Mouse (Mus musculus) hindbrain, embryonic 12.5 days (tissue): ENCODE measurements at regions not wholly inside any gene's neighbourhood (a gene's known extent, or its start where the extent isn't known, plus 50 kb on each side); places are given as distances from the start of the nearest gene placed in this dataset.

Source experiments
- ATAC-seq: fragments of 200-750 bp; cut with Nextera tagmentation; 2 replicates; pipeline ENCODE4 v1.8.0; 2017; ENCODE audit warnings: moderate TSS enrichment; ENCODE audit not compliant: low FRiP score
- H3K27ac ChIP-seq: fragments of 300-500 bp; sonication (generic); 2 replicates; pipeline ENCODE4 v1.5.1; 2016; ENCODE audit warnings: mild to moderate bottlenecking
- H3K27me3 ChIP-seq: fragments of 300-500 bp; sonication (generic); 2 replicates; pipeline ENCODE4 v1.6.1; 2016; ENCODE audit warnings: mild to moderate bottlenecking
- H3K36me3 ChIP-seq: fragments of 300-500 bp; sonication (generic); 2 replicates; pipeline ENCODE4 v1.6.1; 2016; ENCODE audit warnings: mild to moderate bottlenecking
- H3K4me1 ChIP-seq: fragments of 300-500 bp; sonication (generic); 2 replicates; pipeline ENCODE4 v1.6.1; 2016
- H3K4me2 ChIP-seq: fragments of 300-500 bp; sonication (generic); replicated peaks from 2 replicates; pipeline ENCODE4 v1.6.1; 2016; ENCODE audit warnings: mild to moderate bottlenecking
- H3K4me3 ChIP-seq: fragments of 300-500 bp; sonication (generic); 2 replicates; pipeline ENCODE4 v1.5.1; 2016; ENCODE audit warnings: mild to moderate bottlenecking
- H3K9ac ChIP-seq: fragments of 300-500 bp; sonication (generic); 2 replicates; pipeline ENCODE4 v1.6.1; 2016; ENCODE audit warnings: mild to moderate bottlenecking, moderate library complexity
- H3K9me3 ChIP-seq: fragments of 300-500 bp; sonication (generic); replicated peaks from 2 replicates; pipeline ENCODE4 v1.6.1; 2016; ENCODE audit warnings: mild to moderate bottlenecking
- whole genome bisulfite sequencing: fragments of 180-500 bp; shearing (Covaris S2); methylation state at CpG from one replicate; pipeline ENCODE4 v1.1.7; 2016; 5-methylcytosine and 5-hydroxymethylcytosine counted together

DNA sequence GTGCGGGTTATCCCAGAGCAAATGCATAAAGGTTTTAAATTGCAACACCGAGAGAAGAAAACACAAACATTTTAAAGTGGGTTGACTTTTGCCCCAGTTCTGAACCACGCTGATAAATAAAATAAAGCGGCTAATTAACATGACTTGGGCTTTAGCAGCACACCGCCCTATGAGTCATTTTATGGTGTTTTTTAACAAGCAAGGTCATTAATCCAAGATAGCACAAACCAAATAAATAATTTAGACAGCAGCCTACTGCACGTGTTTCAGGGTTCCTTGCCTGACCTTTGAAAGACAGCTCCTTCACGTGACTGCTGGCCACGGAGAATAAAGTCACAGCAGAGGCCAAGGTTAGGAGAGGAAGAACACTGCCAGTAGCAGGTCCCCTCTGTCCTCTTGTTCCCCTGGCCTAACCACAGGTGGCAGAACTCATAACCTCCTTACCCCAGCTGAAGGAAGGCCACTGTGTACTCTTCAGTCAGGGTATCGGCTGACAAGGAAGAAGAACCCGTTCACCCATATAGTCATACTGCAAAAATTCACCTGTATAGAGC is 371.8 kb upstream of the Acvr2a start:
- no peaks in the 10 kb centered on the region for H3K9me3 ChIP-seq
- no peak overlapping the region for H3K27ac ChIP-seq
- no peaks in the 10 kb centered on the region for H3K36me3 ChIP-seq
- H3K4me1 ChIP-seq: peaks cover 24% of the 10 kb centered on the region
- ATAC-seq: no peak
- no peaks in the 10 kb centered on the region for H3K27me3 ChIP-seq
- H3K9ac ChIP-seq: no peak overlapping the region
- no peak overlapping the region for H3K4me3 ChIP-seq
- no peak overlapping the region for H3K4me2 ChIP-seq
- WGBS: 65% methylated on average over 10 of the region's 10 CpGs

DNA sequence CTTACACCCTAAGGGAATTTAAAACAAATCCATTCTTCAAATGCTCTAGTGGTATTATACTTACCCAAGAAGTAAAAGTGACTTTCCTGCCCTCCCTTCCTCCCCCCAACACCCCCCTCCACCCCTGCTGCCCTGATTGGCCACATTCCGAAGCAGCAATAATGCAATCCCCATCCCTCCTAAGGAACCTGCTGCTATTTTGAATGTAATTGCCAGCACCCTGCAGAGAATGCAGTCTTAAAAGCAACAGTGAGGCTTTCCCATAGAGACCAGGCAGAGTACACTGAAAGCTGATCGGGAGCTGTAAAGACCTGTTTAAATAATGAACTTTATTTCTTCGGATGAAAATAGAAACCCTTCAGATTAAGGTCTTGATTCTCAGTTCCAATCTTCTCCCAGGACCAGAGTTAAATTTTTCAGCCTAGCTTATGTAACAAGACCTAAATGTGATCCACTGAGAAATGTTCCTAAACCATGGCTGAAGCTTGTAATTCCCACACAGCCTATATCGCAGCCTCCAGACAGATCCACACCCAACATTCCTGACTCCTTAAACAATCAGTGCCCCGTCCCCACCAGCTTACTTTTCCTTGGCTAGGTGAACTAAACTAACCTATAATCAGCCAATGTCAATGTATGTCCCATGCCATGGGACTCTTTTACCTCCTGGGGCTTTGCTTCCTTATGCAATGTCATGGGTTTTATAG is 367.9 kb upstream of the Acvr2a start:
- WGBS: 11% methylated on average over 5 of the region's 5 CpGs
- ATAC-seq: no peak
- Histone ChIP-seq H3K36me3 (no peaks in the 10 kb centered on the region), H3K27ac (no peak overlapping the region), H3K27me3 (no peaks in the 10 kb centered on the region), H3K4me3 (no peak overlapping the region), H3K9me3 (no peaks in the 10 kb centered on the region), H3K4me2 (no peak overlapping the region), H3K9ac (no peak overlapping the region), H3K4me1 (peaks cover 23% of the 10 kb centered on the region)

GRCm38 (mm10) chr2:48446617-48447016 is 367.3 kb upstream of the Acvr2a start:
- Histone ChIP-seq H3K27ac (no peak overlapping the region), H3K4me3 (no peak overlapping the region), H3K27me3 (no peaks in the 10 kb centered on the region), H3K4me2 (no peak overlapping the region), H3K9ac (no peak overlapping the region), H3K36me3 (no peaks in the 10 kb centered on the region), H3K9me3 (no peaks in the 10 kb centered on the region), H3K4me1 (peaks cover 18% of the 10 kb centered on the region)
- WGBS: 73% methylated on average over 5 of the region's 5 CpGs
- no peak for ATAC-seq

DNA sequence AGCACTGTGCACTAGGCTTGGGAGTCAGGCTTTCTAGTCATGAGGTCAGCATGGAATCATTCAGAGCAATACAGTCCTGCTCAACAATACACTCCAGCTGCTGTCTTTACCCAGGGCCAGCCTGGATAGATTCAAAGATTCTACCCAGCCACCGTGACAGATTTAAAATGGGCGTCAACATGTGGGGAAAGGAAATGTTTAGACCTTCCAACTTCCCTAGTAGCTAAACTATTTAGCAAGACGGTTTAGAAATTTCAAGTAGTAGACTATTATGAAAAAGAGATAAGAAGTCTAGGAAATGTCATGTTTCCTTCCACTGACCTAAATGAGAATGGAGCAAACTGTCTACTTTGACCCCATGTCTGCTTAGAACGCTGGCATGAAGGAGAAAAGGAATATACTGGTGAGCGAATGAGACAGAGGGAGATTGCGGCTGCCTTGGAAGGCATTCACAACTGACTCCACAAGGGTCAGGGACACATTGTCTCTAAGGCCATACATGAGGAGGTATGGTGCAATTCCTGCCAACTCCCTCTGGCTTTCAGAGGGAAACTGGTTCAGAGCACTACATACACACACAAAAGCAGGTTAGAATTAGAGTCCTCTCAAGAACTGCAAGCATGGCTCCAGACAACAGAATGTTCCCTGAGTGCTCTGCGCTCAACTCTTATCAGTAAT is 364.6 kb upstream of the Acvr2a start:
- WGBS: 86% methylated on average over 7 of the region's 7 CpGs
- no peak for ATAC-seq
- no peak overlapping the region for H3K4me2 ChIP-seq

DNA sequence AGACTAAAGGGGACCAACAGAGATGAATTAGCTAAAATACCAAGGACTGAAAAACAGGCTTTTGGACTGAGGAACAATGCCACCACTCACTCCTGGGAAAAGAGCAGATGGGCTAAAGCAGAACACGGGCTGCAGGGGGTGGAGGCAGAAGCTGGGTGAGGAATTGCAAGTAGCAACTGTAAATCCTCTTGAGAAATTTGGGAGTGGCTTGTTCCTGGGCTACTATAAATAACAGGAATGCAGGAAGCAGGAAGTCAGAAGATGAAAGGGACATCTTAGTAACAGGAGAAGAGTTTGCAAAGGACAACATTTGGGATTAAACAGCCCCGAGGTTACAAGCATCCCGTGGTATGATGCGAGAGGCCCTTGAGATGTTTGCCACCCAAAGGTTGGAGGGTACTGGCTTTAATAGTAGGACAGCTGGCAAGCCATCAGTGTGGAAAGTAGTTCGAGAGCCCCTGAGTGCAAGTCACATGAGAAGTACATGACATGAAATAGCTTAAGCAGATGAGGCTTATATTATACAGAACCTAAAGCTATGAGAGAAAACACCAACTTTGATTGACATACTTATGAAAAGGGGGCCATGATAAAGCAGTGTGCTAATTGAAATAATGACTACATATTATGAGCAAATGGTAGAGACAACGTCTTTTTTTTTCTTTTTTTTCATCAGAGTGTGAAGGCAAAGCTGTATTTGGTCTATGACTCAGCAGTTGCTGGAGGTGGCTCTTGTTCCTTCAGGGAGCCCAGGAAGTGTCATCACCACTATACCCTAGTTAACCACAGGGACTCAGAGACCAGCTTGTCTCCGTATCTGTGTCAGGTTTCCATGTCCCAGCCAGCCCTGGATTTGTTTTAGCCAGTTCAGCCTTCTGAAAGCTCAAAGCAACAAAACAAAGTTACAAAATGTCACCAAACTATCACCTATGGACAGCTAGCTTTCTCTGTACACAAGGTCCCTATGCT is 357.6 kb upstream of the Acvr2a start:
- H3K4me1 ChIP-seq: 0 out of 2 replicates have a peak, but pooled peaks cover 4% of the 10 kb centered on the region
- H3K36me3 ChIP-seq: no peaks in the 10 kb centered on the region
- no peak overlapping the region for H3K4me3 ChIP-seq
- H3K9me3 ChIP-seq: no peaks in the 10 kb centered on the region
- H3K27ac ChIP-seq: no peak overlapping the region
- peak; percentile 38; the same call in 1 of the 2 replicates for ATAC-seq
- no peak overlapping the region for H3K4me2 ChIP-seq
- WGBS: 58% methylated on average over 7 of the region's 7 CpGs
- no peak overlapping the region for H3K9ac ChIP-seq
- H3K27me3 ChIP-seq: no peaks in the 10 kb centered on the region

More for the DNA sequence above, 364.6 kb upstream of the Acvr2a start:
- no peaks in the 10 kb centered on the region for H3K27me3 ChIP-seq
- no peak overlapping the region for H3K4me3 ChIP-seq
- H3K27ac ChIP-seq: no peak overlapping the region
- no peak overlapping the region for H3K9ac ChIP-seq
- no peaks in the 10 kb centered on the region for H3K9me3 ChIP-seq
- H3K4me1 ChIP-seq: peaks cover 11% of the 10 kb centered on the region
- no peaks in the 10 kb centered on the region for H3K36me3 ChIP-seq

DNA sequence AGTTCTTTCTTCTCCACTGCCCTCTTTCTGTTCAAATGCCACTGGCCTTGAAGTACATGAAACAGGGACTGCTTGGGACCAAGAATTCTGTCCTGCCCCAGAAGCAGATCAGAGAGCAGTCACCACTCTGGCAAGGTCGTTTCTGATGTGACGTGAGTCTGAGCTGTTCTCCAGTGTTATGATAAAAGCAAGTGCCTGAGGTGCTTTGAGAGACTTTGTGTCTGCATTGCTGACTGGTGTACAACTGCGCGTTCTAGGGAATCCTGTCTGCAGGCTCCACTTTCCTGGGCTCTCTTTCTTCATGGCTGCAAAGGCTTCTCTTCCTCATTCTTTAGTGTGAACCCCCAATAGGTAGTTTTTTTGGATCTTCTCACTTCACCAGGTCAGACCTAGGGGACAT is 356.8 kb upstream of the Acvr2a start:
- Histone ChIP-seq H3K27me3 (no peaks in the 10 kb centered on the region), H3K4me1 (0 out of 2 replicates have a peak, but pooled peaks cover 4% of the 10 kb centered on the region), H3K9ac (no peak overlapping the region), H3K36me3 (no peaks in the 10 kb centered on the region), H3K4me3 (no peak overlapping the region), H3K9me3 (no peaks in the 10 kb centered on the region), H3K4me2 (no peak overlapping the region), H3K27ac (no peak overlapping the region)
- no peak for ATAC-seq
- WGBS: 80% methylated on average over 4 of the region's 4 CpGs

GRCm38 (mm10) chr2:48465483-48465882 is 348.4 kb upstream of the Acvr2a start:
- ATAC-seq: no peak
- Histone ChIP-seq H3K4me2 (no peak overlapping the region), H3K4me3 (no peak overlapping the region), H3K27ac (no peak overlapping the region), H3K27me3 (no peaks in the 10 kb centered on the region), H3K4me1 (no peaks in the 10 kb centered on the region), H3K9me3 (no peaks in the 10 kb centered on the region), H3K9ac (no peak overlapping the region), H3K36me3 (no peaks in the 10 kb centered on the region)
- WGBS: 85% methylated on average over 4 of the region's 4 CpGs

DNA sequence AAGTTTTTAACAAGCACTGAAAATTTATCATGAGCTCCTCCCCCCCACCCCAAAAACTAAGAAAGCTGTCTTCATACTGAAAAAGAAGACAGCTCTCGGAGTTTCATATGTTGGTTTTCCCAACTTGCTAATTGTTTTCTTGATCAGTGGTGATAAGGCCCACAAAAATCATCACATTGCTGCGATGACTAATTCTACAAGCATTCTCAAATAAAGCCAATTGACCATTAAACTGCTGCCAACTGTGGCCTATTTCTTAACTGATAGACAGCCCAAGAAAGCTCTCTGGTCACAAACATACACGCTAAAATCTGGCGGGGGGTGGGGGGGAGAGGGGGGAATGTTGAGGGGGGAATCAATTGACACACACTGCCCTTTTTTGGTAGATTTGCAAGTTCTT is 345.0 kb upstream of the Acvr2a start:
- no peak overlapping the region for H3K27ac ChIP-seq
- H3K9me3 ChIP-seq: no peaks in the 10 kb centered on the region
- no peak for ATAC-seq
- no peaks in the 10 kb centered on the region for H3K27me3 ChIP-seq
- H3K36me3 ChIP-seq: no peaks in the 10 kb centered on the region
- WGBS: 75% methylated on average over 4 of the region's 4 CpGs
- no peak overlapping the region for H3K4me2 ChIP-seq
- no peaks in the 10 kb centered on the region for H3K4me1 ChIP-seq
- no peak overlapping the region for H3K4me3 ChIP-seq
- H3K9ac ChIP-seq: no peak overlapping the region

- Histone ChIP-seq H3K36me3 (no peaks in the 10 kb centered on the region), H3K4me2 (no peak overlapping the region), H3K9ac (no peak overlapping the region), H3K27me3 (no peaks in the 10 kb centered on the region), H3K4me3 (no peak overlapping the region), H3K4me1 (no peaks in the 10 kb centered on the region), H3K9me3 (no peaks in the 10 kb centered on the region), H3K27ac (no peak overlapping the region)
- no peak for ATAC-seq
- 86% methylated on average over 4 of the region's 4 CpGs for WGBS
Observed at GRCm38 (mm10) chr2:48469357-48469756, 344.6 kb upstream of the Acvr2a start.

DNA sequence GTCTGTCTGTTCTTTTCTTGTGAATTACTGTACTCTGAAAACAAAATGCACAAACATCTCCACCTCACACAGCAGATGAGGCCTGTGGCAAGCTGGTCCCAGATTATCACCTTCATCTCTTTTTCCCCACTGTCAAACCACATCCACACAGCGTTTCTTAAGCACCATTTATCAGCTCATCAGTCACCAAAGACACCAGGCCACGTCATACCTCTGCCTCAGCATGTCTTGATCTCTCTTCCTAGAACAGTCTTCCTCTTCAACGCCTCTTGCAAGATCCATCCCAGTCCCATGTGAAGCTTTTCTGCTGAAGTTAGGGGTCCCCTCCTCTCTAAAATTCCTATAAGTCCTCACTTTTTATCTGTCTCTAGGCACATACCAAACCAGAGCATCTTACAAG is 340.8 kb upstream of the Acvr2a start:
- H3K36me3 ChIP-seq: no peaks in the 10 kb centered on the region
- no peak overlapping the region for H3K27ac ChIP-seq
- ATAC-seq: no peak
- no peak overlapping the region for H3K4me2 ChIP-seq
- no peaks in the 10 kb centered on the region for H3K4me1 ChIP-seq
- H3K9me3 ChIP-seq: no peaks in the 10 kb centered on the region
- H3K27me3 ChIP-seq: no peaks in the 10 kb centered on the region
- no peak overlapping the region for H3K4me3 ChIP-seq
- WGBS: 78% methylated on average over 3 of the region's 3 CpGs
- H3K9ac ChIP-seq: no peak overlapping the region

DNA sequence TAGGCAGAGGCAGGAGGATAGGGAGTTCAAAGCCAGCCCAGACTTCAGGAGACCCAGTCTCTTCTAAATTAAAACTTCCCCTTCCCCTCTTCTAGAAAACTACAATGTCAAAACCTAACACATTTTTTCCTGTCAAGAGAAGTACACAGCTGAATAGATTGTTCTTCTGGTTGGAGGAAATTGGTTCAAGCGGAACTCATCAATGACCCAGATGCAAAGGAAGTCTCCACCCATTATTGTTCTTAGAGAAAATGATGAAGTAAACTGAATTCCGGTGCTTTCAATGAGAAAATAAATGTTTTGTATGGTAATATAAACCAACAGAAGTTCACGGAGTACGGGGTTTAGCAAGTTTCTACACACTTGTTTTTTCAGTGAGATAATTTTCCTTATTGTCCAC is 339.3 kb upstream of the Acvr2a start:
- Histone ChIP-seq H3K4me3 (no peak overlapping the region), H3K4me1 (no peaks in the 10 kb centered on the region)
- 84% methylated on average over 4 of the region's 4 CpGs for WGBS

GRCm38 (mm10) chr2:48476777-48477176 is 337.1 kb upstream of the Acvr2a start:
- Histone ChIP-seq H3K27ac (no peak overlapping the region), H3K4me1 (peaks cover 13% of the 10 kb centered on the region), H3K9me3 (no peaks in the 10 kb centered on the region), H3K4me3 (no peak overlapping the region), H3K4me2 (no peak overlapping the region), H3K27me3 (no peaks in the 10 kb centered on the region), H3K9ac (no peak overlapping the region), H3K36me3 (no peaks in the 10 kb centered on the region)
- WGBS: 66% methylated on average over 3 of the region's 3 CpGs
- no peak for ATAC-seq

More for the DNA sequence above, 339.3 kb upstream of the Acvr2a start:
- Histone ChIP-seq H3K9ac (no peak overlapping the region), H3K36me3 (no peaks in the 10 kb centered on the region), H3K27ac (no peak overlapping the region), H3K9me3 (no peaks in the 10 kb centered on the region), H3K27me3 (no peaks in the 10 kb centered on the region), H3K4me2 (no peak overlapping the region)
- ATAC-seq: no peak
